Mouse (Mus musculus): Measurements from ENCODE around the gene Gtpbp10. TPM values are rescaled to one million over a fixed set of nuclear protein-coding genes. Genes with fewer than 3 reads are reported as not detected.

Gene Gtpbp10
- polyA plus RNA-seq, 1 experiment from 2014 or later: 37.2 TPM

Other genes starting within 250 kb of the Gtpbp10 start
- 25.5 and 26.7 TPM in 2 replicates for gene Cdk14, start 139.2 kb downstream of the Gtpbp10 start, polyA plus RNA-seq (2014; fragmentation: Nextera tagmentation; extraction: Ambion mirVana)
- not detected in 2 replicates for gene 1700015F17Rik, start 80.4 kb downstream of the Gtpbp10 start, polyA plus RNA-seq (2014; fragmentation: Nextera tagmentation; extraction: Ambion mirVana)
- 26.0 and 27.1 TPM in 2 replicates for gene Cldn12, start 44.6 kb downstream of the Gtpbp10 start, polyA plus RNA-seq (2014; fragmentation: Nextera tagmentation; extraction: Ambion mirVana)
- gene Gm8773, start 14.3 kb upstream of the Gtpbp10 start, polyA plus RNA-seq (2014; fragmentation: Nextera tagmentation; extraction: Ambion mirVana): 4.5 and 4.7 TPM in 2 replicates
- 5.3 TPM in 2 replicates for gene Cfap69, start 104.7 kb upstream of the Gtpbp10 start, polyA plus RNA-seq (2014; fragmentation: Nextera tagmentation; extraction: Ambion mirVana)
- gene Steap2, start 135.0 kb upstream of the Gtpbp10 start, polyA plus RNA-seq (2014; fragmentation: Nextera tagmentation; extraction: Ambion mirVana): 6.3 and 9.0 TPM in 2 replicates
- 4.1 and 4.6 TPM in 2 replicates for gene Steap1, start 189.8 kb upstream of the Gtpbp10 start, polyA plus RNA-seq (2014; fragmentation: Nextera tagmentation; extraction: Ambion mirVana)